Mouse (Mus musculus): ENCODE results near the gene Slc45a1. TPM values are rescaled to one million over a fixed set of nuclear protein-coding genes. Genes with fewer than 3 reads are reported as not detected.

The Slc45a1 gene
- 16.6 and 21.0 TPM in 2 replicates for polyA plus RNA-seq (2016; fragmentation: Nextera tagmentation; extraction: Ambion mirVana)

GRCm38 (mm10) chr4:150651390-150652277, at the start of gene Slc45a1:
Slc45a1 (minus strand) TSS chr4:150652174.
- WGBS = 7% methylated on average over 41 of the region's 41 CpGs
- Histone ChIP-seq H3K9me3 (peaks cover 2% of the 10 kb centered on the region; the same call in 1 of the 2 replicates), H3K4me3 (peak within 1 kb of the TSS; percentile 52), H3K4me1 (no peaks in the 10 kb centered on the region; the same call in 1 of the 2 replicates), H3K27ac (no peak within 1 kb of the TSS), H3K4me2 (replicated peaks) (peak within 1 kb of the TSS; percentile 72), H3K36me3 (no peaks in the 10 kb centered on the region), H3K27me3 (replicated peaks) (0 out of 2 replicates have a peak, but pooled peaks cover 13% of the 10 kb centered on the region), H3K9ac (peak within 1 kb of the TSS; percentile 74)
- ATAC-seq (ENCODE audit: low FRiP score, low read depth) = peak; percentile 71; the same call in 1 of the 2 replicates

GRCm38 (mm10) chr4:150700849-150701248, 48.9 kb upstream of the Slc45a1 start:
- Histone ChIP-seq H3K9me3 (no peaks in the 10 kb centered on the region), H3K4me2 (replicated peaks) (no peak overlapping the region), H3K4me3 (no peak overlapping the region), H3K9ac (no peak overlapping the region), H3K27ac (no peak overlapping the region), H3K36me3 (no peaks in the 10 kb centered on the region), H3K4me1 (no peaks in the 10 kb centered on the region), H3K27me3 (replicated peaks) (no peaks in the 10 kb centered on the region)
- WGBS = 92% methylated on average over 9 of the region's 9 CpGs
- no peak for ATAC-seq (ENCODE audit: low FRiP score, low read depth)

GRCm38 (mm10) chr4:150694434-150695108, 42.6 kb upstream of the Slc45a1 start:
- H3K27ac ChIP-seq = no peak overlapping the region
- no peaks in the 10 kb centered on the region for H3K36me3 ChIP-seq
- no peak overlapping the region for H3K4me3 ChIP-seq
- ATAC-seq (ENCODE audit: low FRiP score, low read depth) = no peak
- no peaks in the 10 kb centered on the region for H3K4me1 ChIP-seq
- no peaks in the 10 kb centered on the region for H3K27me3 ChIP-seq (replicated peaks)
- H3K4me2 ChIP-seq (replicated peaks) = no peak overlapping the region
- no peaks in the 10 kb centered on the region for H3K9me3 ChIP-seq
- 86% methylated on average over 10 of the region's 10 CpGs for WGBS
- H3K9ac ChIP-seq = no peak overlapping the region

- 81% methylated on average over 10 of the region's 10 CpGs for WGBS
- ATAC-seq (ENCODE audit: low FRiP score, low read depth) = no peak
- Histone ChIP-seq H3K27me3 (replicated peaks) (no peaks in the 10 kb centered on the region), H3K27ac (no peak overlapping the region), H3K36me3 (no peaks in the 10 kb centered on the region), H3K4me2 (replicated peaks) (no peak overlapping the region), H3K9ac (no peak overlapping the region), H3K9me3 (no peaks in the 10 kb centered on the region), H3K4me3 (no peak overlapping the region), H3K4me1 (no peaks in the 10 kb centered on the region)
These were observed 41.0 kb upstream of the Slc45a1 start for GRCm38 (mm10) chr4:150692861-150693403.

GRCm38 (mm10) chr4:150690759-150691158, 38.8 kb upstream of the Slc45a1 start:
- H3K4me1 ChIP-seq = peaks cover 12% of the 10 kb centered on the region
- ATAC-seq (ENCODE audit: low FRiP score, low read depth) = no peak
- no peak overlapping the region for H3K27ac ChIP-seq
- H3K27me3 ChIP-seq (replicated peaks) = no peaks in the 10 kb centered on the region
- H3K4me3 ChIP-seq = no peak overlapping the region
- no peak overlapping the region for H3K4me2 ChIP-seq (replicated peaks)
- no peak overlapping the region for H3K9ac ChIP-seq
- WGBS = 85% methylated on average over 3 of the region's 3 CpGs
- no peaks in the 10 kb centered on the region for H3K36me3 ChIP-seq
- H3K9me3 ChIP-seq = no peaks in the 10 kb centered on the region

GRCm38 (mm10) chr4:150689553-150689952, 37.6 kb upstream of the Slc45a1 start:
- ATAC-seq (ENCODE audit: low FRiP score, low read depth) = no peak
- Histone ChIP-seq H3K9me3 (no peaks in the 10 kb centered on the region), H3K4me1 (peaks cover 22% of the 10 kb centered on the region), H3K4me2 (replicated peaks) (no peak overlapping the region), H3K9ac (no peak overlapping the region), H3K27me3 (replicated peaks) (no peaks in the 10 kb centered on the region), H3K27ac (no peak overlapping the region), H3K36me3 (no peaks in the 10 kb centered on the region), H3K4me3 (no peak overlapping the region)
- 95% methylated on average over 10 of the region's 10 CpGs for WGBS

- no peak overlapping the region for H3K4me2 ChIP-seq (replicated peaks)
- H3K9ac ChIP-seq = no peak overlapping the region
- no peak for ATAC-seq (ENCODE audit: low FRiP score, low read depth)
- H3K4me1 ChIP-seq = peaks cover 22% of the 10 kb centered on the region
- H3K9me3 ChIP-seq = no peaks in the 10 kb centered on the region
- H3K27ac ChIP-seq = no peak overlapping the region
- H3K27me3 ChIP-seq (replicated peaks) = no peaks in the 10 kb centered on the region
- H3K36me3 ChIP-seq = no peaks in the 10 kb centered on the region
- WGBS = 72% methylated on average over 10 of the region's 10 CpGs
- no peak overlapping the region for H3K4me3 ChIP-seq
These were observed 35.3 kb upstream of the Slc45a1 start for GRCm38 (mm10) chr4:150687126-150687753.

GRCm38 (mm10) chr4:150686538-150686937, 34.6 kb upstream of the Slc45a1 start:
- Histone ChIP-seq H3K36me3 (no peaks in the 10 kb centered on the region), H3K4me1 (peaks cover 22% of the 10 kb centered on the region), H3K4me2 (replicated peaks) (no peak overlapping the region), H3K9ac (no peak overlapping the region), H3K27ac (no peak overlapping the region), H3K27me3 (replicated peaks) (no peaks in the 10 kb centered on the region), H3K9me3 (no peaks in the 10 kb centered on the region), H3K4me3 (no peak overlapping the region)
- no peak for ATAC-seq (ENCODE audit: low FRiP score, low read depth)

GRCm38 (mm10) chr4:150685778-150686493, 34.0 kb upstream of the Slc45a1 start:
- Histone ChIP-seq H3K4me2 (replicated peaks) (no peak overlapping the region), H3K4me3 (no peak overlapping the region), H3K9ac (no peak overlapping the region), H3K27me3 (replicated peaks) (no peaks in the 10 kb centered on the region), H3K4me1 (peaks cover 22% of the 10 kb centered on the region), H3K9me3 (0 out of 2 replicates have a peak, but pooled peaks cover 2% of the 10 kb centered on the region), H3K36me3 (no peaks in the 10 kb centered on the region), H3K27ac (no peak overlapping the region)
- 54% methylated on average over 8 of the region's 8 CpGs for WGBS
- ATAC-seq (ENCODE audit: low FRiP score, low read depth) = no peak

- H3K4me2 ChIP-seq (replicated peaks) = no peak overlapping the region
- H3K4me3 ChIP-seq = no peak overlapping the region
- H3K4me1 ChIP-seq = peaks cover 22% of the 10 kb centered on the region
- no peak for ATAC-seq (ENCODE audit: low FRiP score, low read depth)
- no peaks in the 10 kb centered on the region for H3K27me3 ChIP-seq (replicated peaks)
- no peaks in the 10 kb centered on the region for H3K36me3 ChIP-seq
- H3K9me3 ChIP-seq = 0 out of 2 replicates have a peak, but pooled peaks cover 9% of the 10 kb centered on the region
- 44% methylated on average over 15 of the region's 15 CpGs for WGBS
- H3K9ac ChIP-seq = no peak overlapping the region
- no peak overlapping the region for H3K27ac ChIP-seq
These were observed 33.2 kb upstream of the Slc45a1 start for GRCm38 (mm10) chr4:150685043-150685777.

- H3K9ac ChIP-seq = no peak overlapping the region
- WGBS = 80% methylated on average over 5 of the region's 5 CpGs
- no peak for ATAC-seq (ENCODE audit: low FRiP score, low read depth)
- no peaks in the 10 kb centered on the region for H3K36me3 ChIP-seq
- no peak overlapping the region for H3K4me3 ChIP-seq
- 0 out of 2 replicates have a peak, but pooled peaks cover 11% of the 10 kb centered on the region for H3K9me3 ChIP-seq
- H3K27me3 ChIP-seq (replicated peaks) = no peaks in the 10 kb centered on the region
- H3K4me1 ChIP-seq = peaks cover 33% of the 10 kb centered on the region
- no peak overlapping the region for H3K27ac ChIP-seq
- no peak overlapping the region for H3K4me2 ChIP-seq (replicated peaks)
These were observed 28.4 kb upstream of the Slc45a1 start for GRCm38 (mm10) chr4:150680373-150680772.

Measured in neural tube, embryonic 12.5 days (tissue).